Mouse (Mus musculus): Measurements from ENCODE around the gene Gsg1l. TPM values are rescaled to one million over a fixed set of nuclear protein-coding genes. Genes with fewer than 3 reads are reported as not detected.

Gsg1l gene
- polyA plus RNA-seq, 1 experiment = 0.05 TPM

DNA sequence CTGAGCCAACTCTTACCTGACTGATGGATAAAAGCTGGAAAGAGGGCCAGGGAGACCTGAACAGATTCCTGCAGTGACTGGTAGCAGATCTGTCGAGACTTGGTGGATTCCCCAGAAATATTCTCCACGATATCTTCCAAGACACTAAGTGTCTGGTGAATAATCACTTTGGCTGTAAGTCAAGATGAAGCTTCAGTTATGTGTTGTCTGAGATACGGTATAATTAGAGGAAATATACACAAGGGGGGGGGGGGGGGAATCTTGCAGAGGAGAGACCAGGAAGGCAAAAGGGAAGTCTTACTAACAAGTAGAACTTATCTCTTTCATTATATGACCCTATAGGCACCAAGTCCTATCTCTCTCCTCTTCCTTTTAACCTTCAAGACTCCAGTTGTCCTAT is 27.7 kb upstream of the Gsg1l start:
- peaks cover 4% of the 10 kb centered on the region; the same call in 1 of the 2 replicates for H3K4me1 ChIP-seq (ENCODE audit: control insufficient read depth, insufficient read depth, insufficient read length)
- WGBS = 61% methylated on average over 3 of the region's 3 CpGs
- no peak for DNase-seq (ENCODE audit: low read depth in 1 of 2, low spot score in 2 of 2)
- H3K36me3 ChIP-seq (ENCODE audit: control insufficient read depth, insufficient read depth, low read length) = peaks cover 51% of the 10 kb centered on the region
- TF ChIP-seq CTCF (IDR thresholded peaks at IDR 0.05; ENCODE audit: extremely low read depth, insufficient read depth, insufficient read length, insufficient replicate concordance) = no peak
- TF ChIP-seq POLR2A (IDR thresholded peaks at IDR 0.05; ENCODE audit: low read depth, low read length) = no peak
- no peak overlapping the region for H3K27ac ChIP-seq (ENCODE audit: insufficient read depth, low read length)
- no peaks in the 10 kb centered on the region for H3K27me3 ChIP-seq (ENCODE audit: control insufficient read depth, insufficient read depth, low read length)
- H3K4me3 ChIP-seq (ENCODE audit: extremely low read depth, insufficient read depth, insufficient read length) = no peak overlapping the region

- no peak for DNase-seq (ENCODE audit: low read depth in 1 of 2, low spot score in 2 of 2)
- H3K27me3 ChIP-seq (ENCODE audit: control insufficient read depth, insufficient read depth, low read length) = no peaks in the 10 kb centered on the region
- H3K4me1 ChIP-seq (ENCODE audit: control insufficient read depth, insufficient read depth, insufficient read length) = no peaks in the 10 kb centered on the region
- H3K36me3 ChIP-seq (ENCODE audit: control insufficient read depth, insufficient read depth, low read length) = peaks cover 39% of the 10 kb centered on the region
- 96% methylated on average over 11 of the region's 11 CpGs for WGBS
- TF ChIP-seq CTCF (IDR thresholded peaks at IDR 0.05; ENCODE audit: extremely low read depth, insufficient read depth, insufficient read length, insufficient replicate concordance) (no peak), POLR2A (IDR thresholded peaks at IDR 0.05; ENCODE audit: low read depth, low read length) (no peak)
- no peak overlapping the region for H3K27ac ChIP-seq (ENCODE audit: insufficient read depth, low read length)
- no peak overlapping the region for H3K4me3 ChIP-seq (ENCODE audit: extremely low read depth, insufficient read depth, insufficient read length)
Measured at GRCm38 (mm10) chr7:126100440-126100839, 18.2 kb upstream of the Gsg1l start.

DNA sequence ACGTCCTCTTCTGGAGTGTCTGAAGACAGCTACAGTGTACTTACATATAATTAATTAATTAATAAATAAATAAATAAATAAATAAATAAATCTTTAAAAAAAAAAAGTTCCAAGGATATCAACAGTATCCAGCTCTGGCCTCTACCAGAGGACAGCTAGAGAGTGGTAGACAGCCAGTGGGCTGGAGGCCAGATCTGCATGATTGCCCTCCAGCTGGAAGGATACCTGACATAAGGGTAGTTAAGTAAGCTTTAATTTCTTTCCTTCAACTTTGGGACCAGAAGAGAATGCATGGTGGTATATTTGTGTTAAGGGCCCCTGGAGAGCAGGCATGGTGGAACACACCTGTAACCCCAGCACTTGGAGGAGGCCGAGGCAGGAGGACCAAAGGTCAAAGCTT is 17.6 kb upstream of the Gsg1l start:
- no peak overlapping the region for H3K4me3 ChIP-seq (ENCODE audit: extremely low read depth, insufficient read depth, insufficient read length)
- WGBS = 95% methylated on average over 2 of the region's 2 CpGs
- no peak for DNase-seq (ENCODE audit: low read depth in 1 of 2, low spot score in 2 of 2)
- TF ChIP-seq CTCF (IDR thresholded peaks at IDR 0.05; ENCODE audit: extremely low read depth, insufficient read depth, insufficient read length, insufficient replicate concordance) (no peak), POLR2A (IDR thresholded peaks at IDR 0.05; ENCODE audit: low read depth, low read length) (no peak)
- no peaks in the 10 kb centered on the region for H3K27me3 ChIP-seq (ENCODE audit: control insufficient read depth, insufficient read depth, low read length)
- no peaks in the 10 kb centered on the region for H3K4me1 ChIP-seq (ENCODE audit: control insufficient read depth, insufficient read depth, insufficient read length)
- H3K27ac ChIP-seq (ENCODE audit: insufficient read depth, low read length) = no peak overlapping the region
- H3K36me3 ChIP-seq (ENCODE audit: control insufficient read depth, insufficient read depth, low read length) = peaks cover 36% of the 10 kb centered on the region

DNA sequence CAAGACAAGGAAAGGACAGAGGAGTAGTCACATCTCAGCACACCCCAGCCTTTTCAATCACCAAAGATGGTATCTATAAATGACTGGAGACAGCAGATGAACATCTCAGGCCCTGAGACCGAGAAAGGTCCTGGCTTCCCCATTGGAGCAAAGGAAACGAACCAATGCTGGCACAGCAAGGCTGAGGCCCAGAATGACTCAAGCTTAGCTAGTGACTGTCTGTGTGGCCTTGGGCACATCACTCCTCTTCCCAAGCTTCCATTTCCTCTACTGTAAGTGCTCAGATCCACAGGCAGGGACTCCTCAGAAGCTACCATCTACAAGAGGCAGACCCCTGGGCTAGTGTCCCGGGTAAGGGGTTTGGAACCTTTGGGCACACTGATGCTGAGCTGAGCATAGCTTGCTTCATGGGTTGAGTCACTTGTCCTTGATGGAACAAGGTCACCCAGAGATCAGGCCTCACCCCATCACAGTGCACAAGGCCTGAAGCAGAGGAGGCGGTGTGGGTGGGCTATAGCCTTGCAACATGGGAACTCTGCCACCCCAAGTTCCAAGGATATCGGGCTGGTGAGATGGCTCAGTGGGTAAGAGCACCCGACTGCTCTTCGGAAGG is 17.1 kb upstream of the Gsg1l start:
- 91% methylated on average over 7 of the region's 7 CpGs for WGBS
- TF ChIP-seq CTCF (IDR thresholded peaks at IDR 0.05; ENCODE audit: extremely low read depth, insufficient read depth, insufficient read length, insufficient replicate concordance) = no peak
- TF ChIP-seq POLR2A (IDR thresholded peaks at IDR 0.05; ENCODE audit: low read depth, low read length) = no peak
- no peak overlapping the region for H3K27ac ChIP-seq (ENCODE audit: insufficient read depth, low read length)
- no peaks in the 10 kb centered on the region for H3K4me1 ChIP-seq (ENCODE audit: control insufficient read depth, insufficient read depth, insufficient read length)
- DNase-seq (ENCODE audit: low read depth in 1 of 2, low spot score in 2 of 2) = no peak
- no peaks in the 10 kb centered on the region for H3K27me3 ChIP-seq (ENCODE audit: control insufficient read depth, insufficient read depth, low read length)
- H3K4me3 ChIP-seq (ENCODE audit: extremely low read depth, insufficient read depth, insufficient read length) = no peak overlapping the region
- H3K36me3 ChIP-seq (ENCODE audit: control insufficient read depth, insufficient read depth, low read length) = peaks cover 31% of the 10 kb centered on the region

GRCm38 (mm10) chr7:126097219-126097915 is 15.2 kb upstream of the Gsg1l start:
- TF ChIP-seq CTCF (IDR thresholded peaks at IDR 0.05; ENCODE audit: extremely low read depth, insufficient read depth, insufficient read length, insufficient replicate concordance) (no peak), POLR2A (IDR thresholded peaks at IDR 0.05; ENCODE audit: low read depth, low read length) (no peak)
- peaks cover 17% of the 10 kb centered on the region for H3K36me3 ChIP-seq (ENCODE audit: control insufficient read depth, insufficient read depth, low read length)
- 62% methylated on average over 7 of the region's 9 CpGs for WGBS
- no peak for DNase-seq (ENCODE audit: low read depth in 1 of 2, low spot score in 2 of 2)
- H3K27ac ChIP-seq (ENCODE audit: insufficient read depth, low read length) = no peak overlapping the region; the same call in 1 of the 2 replicates
- no peak overlapping the region for H3K4me3 ChIP-seq (ENCODE audit: extremely low read depth, insufficient read depth, insufficient read length)
- H3K4me1 ChIP-seq (ENCODE audit: control insufficient read depth, insufficient read depth, insufficient read length) = no peaks in the 10 kb centered on the region
- no peaks in the 10 kb centered on the region for H3K27me3 ChIP-seq (ENCODE audit: control insufficient read depth, insufficient read depth, low read length)

DNA sequence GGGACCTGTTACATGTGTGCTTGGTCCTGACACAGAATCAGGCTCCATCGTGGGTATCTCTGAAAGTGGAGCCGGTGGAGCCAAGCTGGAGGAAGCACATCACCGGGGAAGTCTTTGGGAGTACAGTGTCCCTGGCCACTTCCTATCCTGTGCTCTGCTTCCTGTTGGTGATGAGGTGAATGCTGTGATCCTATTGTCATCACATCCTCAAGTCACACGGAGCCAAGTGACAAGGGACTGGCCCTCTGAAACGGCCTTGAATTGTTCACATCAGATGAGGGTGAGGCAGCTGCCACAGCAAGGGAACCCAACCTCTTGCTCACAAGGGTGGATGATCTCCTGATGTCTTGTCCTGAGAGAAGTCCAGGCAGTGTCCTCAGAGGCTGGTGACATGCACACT is 14.4 kb upstream of the Gsg1l start:
- no peak for TF ChIP-seq POLR2A (IDR thresholded peaks at IDR 0.05; ENCODE audit: low read depth, low read length)
- 68% methylated on average over 5 of the region's 5 CpGs for WGBS
- no peak for DNase-seq (ENCODE audit: low read depth in 1 of 2, low spot score in 2 of 2)
- Histone ChIP-seq H3K4me3 (ENCODE audit: extremely low read depth, insufficient read depth, insufficient read length) (no peak overlapping the region), H3K4me1 (ENCODE audit: control insufficient read depth, insufficient read depth, insufficient read length) (no peaks in the 10 kb centered on the region), H3K27ac (ENCODE audit: insufficient read depth, low read length) (no peak overlapping the region), H3K36me3 (ENCODE audit: control insufficient read depth, insufficient read depth, low read length) (peaks cover 10% of the 10 kb centered on the region), H3K27me3 (ENCODE audit: control insufficient read depth, insufficient read depth, low read length) (no peaks in the 10 kb centered on the region)

DNA sequence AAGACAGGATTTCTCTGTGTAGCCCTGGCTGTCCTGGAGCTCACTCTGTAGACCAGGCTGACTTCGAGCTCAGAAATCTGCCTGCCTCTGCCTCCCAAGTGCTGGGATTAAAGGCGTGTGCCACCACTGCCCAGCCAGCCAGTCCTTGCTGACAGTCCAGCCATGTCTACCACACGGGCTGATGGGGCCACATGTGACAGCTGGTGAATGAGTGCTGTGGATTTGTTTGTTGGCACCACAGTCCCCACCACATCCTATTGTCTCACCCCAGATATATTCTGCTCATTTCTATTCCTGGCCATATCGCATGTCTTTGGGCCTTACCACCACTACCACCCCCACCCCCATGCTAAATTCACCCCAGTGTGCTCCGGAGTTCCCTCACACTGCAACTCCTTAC is 12.5 kb upstream of the Gsg1l start:
- 61% methylated on average over 5 of the region's 5 CpGs for WGBS
- H3K27ac ChIP-seq (ENCODE audit: insufficient read depth, low read length) = no peak overlapping the region
- no peak for DNase-seq (ENCODE audit: low read depth in 1 of 2, low spot score in 2 of 2)
- 0 out of 2 replicates have a peak, but pooled peaks cover 1% of the 10 kb centered on the region for H3K36me3 ChIP-seq (ENCODE audit: control insufficient read depth, insufficient read depth, low read length)
- no peak overlapping the region for H3K4me3 ChIP-seq (ENCODE audit: extremely low read depth, insufficient read depth, insufficient read length)
- TF ChIP-seq CTCF (IDR thresholded peaks at IDR 0.05; ENCODE audit: extremely low read depth, insufficient read depth, insufficient read length, insufficient replicate concordance) (no peak), POLR2A (IDR thresholded peaks at IDR 0.05; ENCODE audit: low read depth, low read length) (no peak)
- H3K27me3 ChIP-seq (ENCODE audit: control insufficient read depth, insufficient read depth, low read length) = no peaks in the 10 kb centered on the region
- no peaks in the 10 kb centered on the region for H3K4me1 ChIP-seq (ENCODE audit: control insufficient read depth, insufficient read depth, insufficient read length)
